Mouse (Mus musculus) MEL (cell line): ENCODE measurements at regions not wholly inside any gene's neighbourhood (a gene's known extent, or its start where the extent isn't known, plus 50 kb on each side); places are given as distances from the start of the nearest gene placed in this dataset.

Source experiments
- CTCF ChIP-seq, 3 experiments: IDR thresholded peaks in 2 of 3; conservative IDR thresholded peaks in 1 of 3; 2 replicates each; pipeline ENCODE4 v1.5.1; 2011 to 2012; ENCODE audit warnings: low read length in 3 of 3, low read depth in 2 of 3, mild to moderate bottlenecking in 2 of 3, improper control_type of control experiment in 1 of 3, inconsistent platforms in 1 of 3, mixed read lengths in 1 of 3, moderate library complexity in 1 of 3; ENCODE audit not compliant: control insufficient read depth in 1 of 3, insufficient read depth in 1 of 3, poor library complexity in 1 of 3, severe bottlenecking in 1 of 3
- ELF1 ChIP-seq: IDR thresholded peaks from 2 replicates; pipeline ENCODE4 v1.6.1; 2014; ENCODE audit warnings: low read depth, mild to moderate bottlenecking, inconsistent platforms, low read length, improper control_type of control experiment, moderate library complexity
- ETS1 ChIP-seq: IDR thresholded peaks from 2 replicates; pipeline ENCODE4 v1.6.1; 2012; ENCODE audit warnings: low read depth, mild to moderate bottlenecking, inconsistent platforms, low read length, improper control_type of control experiment, moderate library complexity
- POLR2A ChIP-seq, 2 experiments: IDR thresholded peaks; 2 replicates each; pipeline ENCODE4 v1.6.1; 2011 to 2012; ENCODE audit warnings: low read length in 2 of 2, mild to moderate bottlenecking in 2 of 2, control low read depth in 1 of 2, improper control_type of control experiment in 1 of 2, low read depth in 1 of 2, moderate library complexity in 1 of 2; ENCODE audit not compliant: control insufficient read depth in 1 of 2, insufficient read depth in 1 of 2, poor library complexity in 1 of 2

- no peak for TF ChIP-seq ETS1
- TF ChIP-seq CTCF (IDR thresholded peaks at IDR 0.05 in 2 of 3, conservative IDR thresholded peaks at IDR 0.05 in 1 of 3; ENCODE audit: control insufficient read depth in 1 of 3, insufficient read depth in 1 of 3, low read depth in 2 of 3, low read length in 3 of 3, poor library complexity in 1 of 3, severe bottlenecking in 1 of 3), result no peak
- no peak for TF ChIP-seq POLR2A (IDR thresholded peaks at IDR 0.05; ENCODE audit: control insufficient read depth in 1 of 2, insufficient read depth in 1 of 2, low read depth in 1 of 2, low read length in 2 of 2, poor library complexity in 1 of 2)
- TF ChIP-seq ELF1, result no peak
These were observed 96.2 kb downstream of the Asb1 start for GRCm38 (mm10) chr1:91636571-91636970.
